Mouse (Mus musculus) embryo, embryonic 9.5 days (tissue): Measurements from ENCODE around the gene Phactr3.
A peak's percentile ranks its signal among the peaks of the same experiment; 100 is the strongest.

Source experiments
- DNase-seq: peaks from one replicate; pipeline ENCODE4 v3.0.0-alpha.2; 2017; ENCODE audit errors: extremely low spot score

The Phactr3 gene

GRCm38 (mm10) chr2:178135713-178136112 is 16.9 kb downstream of the Phactr3 start:
- DNase-seq = no peak

GRCm38 (mm10) chr2:178137518-178137917 is 18.7 kb downstream of the Phactr3 start:
- DNase-seq = peak; percentile 54

- DNase-seq = peak; percentile 32
Observed at GRCm38 (mm10) chr2:178141489-178141922, 22.7 kb downstream of the Phactr3 start.

- peak; percentile 25 for DNase-seq
Observed at GRCm38 (mm10) chr2:178142291-178143023, 23.7 kb downstream of the Phactr3 start.

- DNase-seq = peak; percentile 26
Observed at GRCm38 (mm10) chr2:178143024-178143415, 24.2 kb downstream of the Phactr3 start.

GRCm38 (mm10) chr2:178143898-178144297 is 25.1 kb downstream of the Phactr3 start:
- no peak for DNase-seq

- no peak for DNase-seq
Observed at GRCm38 (mm10) chr2:178149312-178149711, 30.5 kb downstream of the Phactr3 start.

- DNase-seq = no peak
Observed at GRCm38 (mm10) chr2:178150697-178151096, 31.9 kb downstream of the Phactr3 start.

GRCm38 (mm10) chr2:178153601-178154000 is 34.8 kb downstream of the Phactr3 start:
- DNase-seq = no peak

GRCm38 (mm10) chr2:178154129-178154528 is 35.4 kb downstream of the Phactr3 start:
- DNase-seq = no peak

- DNase-seq = no peak
Observed at GRCm38 (mm10) chr2:178154576-178154975, 35.8 kb downstream of the Phactr3 start.

GRCm38 (mm10) chr2:178155176-178155916 is 36.6 kb downstream of the Phactr3 start:
- no peak for DNase-seq

- DNase-seq = no peak
Observed at GRCm38 (mm10) chr2:178155917-178156282, 37.1 kb downstream of the Phactr3 start.

- no peak for DNase-seq
Observed at GRCm38 (mm10) chr2:178158936-178159335, 40.2 kb downstream of the Phactr3 start.

GRCm38 (mm10) chr2:178163981-178164380 is 45.2 kb downstream of the Phactr3 start:
- DNase-seq = no peak

GRCm38 (mm10) chr2:178165943-178166342 is 47.2 kb downstream of the Phactr3 start:
- DNase-seq = no peak

- no peak for DNase-seq
Observed at GRCm38 (mm10) chr2:178169983-178170382, 51.2 kb downstream of the Phactr3 start.

GRCm38 (mm10) chr2:178173951-178174350 is 55.2 kb downstream of the Phactr3 start:
- no peak for DNase-seq

- DNase-seq = peak; percentile 23
Observed at GRCm38 (mm10) chr2:178175286-178175931, 56.6 kb downstream of the Phactr3 start.

- DNase-seq = no peak
Observed at GRCm38 (mm10) chr2:178184251-178184650, 65.5 kb downstream of the Phactr3 start.

GRCm38 (mm10) chr2:178184862-178185261 is 66.1 kb downstream of the Phactr3 start:
- DNase-seq = no peak

GRCm38 (mm10) chr2:178188988-178189387 is 70.2 kb downstream of the Phactr3 start:
- no peak for DNase-seq

GRCm38 (mm10) chr2:178192881-178193280 is 74.1 kb downstream of the Phactr3 start:
- DNase-seq = no peak
